Comparison of ENCODE assay signal across 8 mouse cellular contexts in genomic region chr10:116330961-116331510, GRCm38 (mm10). TPM values are rescaled to one million over a fixed set of nuclear protein-coding genes. Genes with fewer than 3 reads are reported as not detected.
DNase-seq lines count a peak whose midpoint lies in the region; ATAC-seq and TF ChIP-seq lines count a peak whose summit lies in the region.

No protein-coding gene starts in this region.

- no peak overlapping the region for H3K9ac ChIP-seq in kidney, embryonic 14.5 days (ENCODE audit: low read depth, low read length)
- H3K9ac ChIP-seq in intestine, embryonic 14.5 days (ENCODE audit: low read length) = no peak overlapping the region
- H3K9ac ChIP-seq in neural tube, embryonic 12.5 days = no peak overlapping the region

- no peak for TF ChIP-seq POLR2A in kidney, adult 2 months (IDR thresholded peaks at IDR 0.05; ENCODE audit: low read depth, low read length)

- peak overlapping the region; percentile 17; the same call in 1 of the 2 replicates for H3K4me3 ChIP-seq in kidney, embryonic 14.5 days (ENCODE audit: low read length)
- peak overlapping the region; percentile 16 for H3K4me3 ChIP-seq in intestine, embryonic 14.5 days (ENCODE audit: low read depth, low read length)
- no peak overlapping the region for H3K4me3 ChIP-seq in neural tube, embryonic 12.5 days
- no peak overlapping the region for H3K4me3 ChIP-seq in kidney, adult 2 months (ENCODE audit: insufficient read depth, low read depth, low read length)

- 28% methylated on average over 23 of the region's 23 CpGs for WGBS in kidney, embryonic 14.5 days
- WGBS in intestine, embryonic 14.5 days = 24% methylated on average over 23 of the region's 23 CpGs
- 28% methylated on average over 23 of the region's 23 CpGs for WGBS in neural tube, embryonic 12.5 days
- 35% methylated on average over 23 of the region's 23 CpGs for WGBS in kidney, adult 2 months

- no peak overlapping the region for H3K27ac ChIP-seq in kidney, embryonic 14.5 days (ENCODE audit: low read depth, low read length)
- no peak overlapping the region for H3K27ac ChIP-seq in intestine, embryonic 14.5 days (ENCODE audit: low read depth)
- H3K27ac ChIP-seq in neural tube, embryonic 12.5 days = no peak overlapping the region
- H3K27ac ChIP-seq in kidney, adult 2 months (ENCODE audit: insufficient read depth, low read depth, low read length) = no peak overlapping the region

- no peaks in the 10 kb centered on the region for H3K4me1 ChIP-seq in kidney, embryonic 14.5 days (ENCODE audit: control insufficient read depth, insufficient read depth, low read length)
- no peaks in the 10 kb centered on the region for H3K4me1 ChIP-seq in intestine, embryonic 14.5 days (replicated peaks; ENCODE audit: control insufficient read depth, insufficient read depth, low read length)
- no peaks in the 10 kb centered on the region; the same call in 1 of the 2 replicates for H3K4me1 ChIP-seq in neural tube, embryonic 12.5 days
- no peaks in the 10 kb centered on the region for H3K4me1 ChIP-seq in kidney, adult 2 months (ENCODE audit: control insufficient read depth, insufficient read depth, low read length)

- H3K9me3 ChIP-seq in kidney, embryonic 14.5 days (ENCODE audit: control insufficient read depth, low read length) = peaks cover 2% of the 10 kb centered on the region; the same call in 1 of the 2 replicates
- 0 out of 2 replicates have a peak, but pooled peaks cover 3% of the 10 kb centered on the region for H3K9me3 ChIP-seq in intestine, embryonic 14.5 days (ENCODE audit: control insufficient read depth, low read length)
- H3K9me3 ChIP-seq in neural tube, embryonic 12.5 days = no peaks in the 10 kb centered on the region

- peak overlapping the region; percentile 34 for H3K4me2 ChIP-seq in kidney, embryonic 14.5 days (replicated peaks; ENCODE audit: low read depth, low read length)
- H3K4me2 ChIP-seq in intestine, embryonic 14.5 days (ENCODE audit: low read length) = peak overlapping the region; percentile 44
- peak overlapping the region; percentile 40 for H3K4me2 ChIP-seq in neural tube, embryonic 12.5 days (replicated peaks)

- TF ChIP-seq CTCF in kidney, adult 2 months (conservative IDR thresholded peaks at IDR 0.05; ENCODE audit: insufficient read depth, insufficient read length, low read depth, low read length) = no peak

- H3K27me3 ChIP-seq in kidney, embryonic 14.5 days (ENCODE audit: control insufficient read depth, insufficient read depth, low read length) = no peaks in the 10 kb centered on the region
- H3K27me3 ChIP-seq in intestine, embryonic 14.5 days (replicated peaks; ENCODE audit: control insufficient read depth, insufficient read depth, low read length) = no peaks in the 10 kb centered on the region
- H3K27me3 ChIP-seq in neural tube, embryonic 12.5 days (replicated peaks) = no peaks in the 10 kb centered on the region
- no peaks in the 10 kb centered on the region for H3K27me3 ChIP-seq in kidney, adult 2 months (replicated peaks; ENCODE audit: control insufficient read depth, insufficient read depth, low read length)

- no peak for DNase-seq in kidney, adult 9 months
- DNase-seq in cerebellum, postnatal 14 days = peak; percentile 18 to 30
- peak; percentile 63 for DNase-seq in intestine, embryonic 14.5 days (ENCODE audit: low spot score)
- DNase-seq in left cerebral cortex, adult 18-20 months (ENCODE audit: low spot score in 2 of 2) = no peak
- DNase-seq in layer of hippocampus, postnatal 36 days = no peak
- no peak for DNase-seq in kidney, adult 2 months

- ATAC-seq in kidney, embryonic 14.5 days (ENCODE audit: low FRiP score, low TSS enrichment) = no peak
- 0 out of 2 replicates have a peak, but pooled peaks have one; percentile 26 for ATAC-seq in intestine, embryonic 14.5 days (replicated peaks; ENCODE audit: low FRiP score, low TSS enrichment, low read depth)
- ATAC-seq in neural tube, embryonic 12.5 days (ENCODE audit: low FRiP score, low read depth) = no peak

- H3K36me3 ChIP-seq in kidney, embryonic 14.5 days (ENCODE audit: control insufficient read depth, insufficient read depth, low read length) = no peaks in the 10 kb centered on the region
- H3K36me3 ChIP-seq in intestine, embryonic 14.5 days (ENCODE audit: control insufficient read depth, insufficient read depth, low read length) = no peaks in the 10 kb centered on the region
- no peaks in the 10 kb centered on the region for H3K36me3 ChIP-seq in neural tube, embryonic 12.5 days
- H3K36me3 ChIP-seq in kidney, adult 2 months (ENCODE audit: control insufficient read depth, insufficient read depth, low read length) = no peaks in the 10 kb centered on the region

RNA-seq across cellular contexts. Expression of gene Ptprb, which starts 55.7 kb away (rescaled TPM):
- polyA plus RNA-seq in kidney, embryonic 14.5 days (2014; fragmentation: Nextera tagmentation; extraction: Ambion mirVana) = 4.4 and 6.3 TPM in 2 replicates
- 5.5 and 5.8 TPM in 2 replicates for polyA plus RNA-seq in intestine, embryonic 14.5 days (2014; fragmentation: Nextera tagmentation; extraction: Ambion mirVana)
- 3.8 and 4.3 TPM in 2 replicates for polyA plus RNA-seq in neural tube, embryonic 12.5 days (2016; fragmentation: Nextera tagmentation; extraction: Ambion mirVana)
- total RNA-seq in left cerebral cortex, adult 18-20 months (2021) = 10 to 100 TPM; 13.1 to 15.0 TPM
- 10 to 100 TPM; 15.0 to 15.2 TPM for total RNA-seq in layer of hippocampus, postnatal 36 days (2021)
- 11.2 and 12.5 TPM in 2 replicates for polyA plus RNA-seq in kidney, adult 2 months (2012; rRNA removed)

Comparison
In these comparisons a context has a peak if more than half of its experiments do, and no peak if none do; other contexts are left out.
1. H3K4me3 ChIP-seq: peak in kidney, embryonic 14.5 days (single experiment) and intestine, embryonic 14.5 days (single experiment); none in neural tube, embryonic 12.5 days (single experiment) and kidney, adult 2 months (single experiment).
2. DNase-seq: peak in cerebellum, postnatal 14 days (2 of 2) and intestine, embryonic 14.5 days (single experiment); none in kidney, adult 9 months (single experiment), left cerebral cortex, adult 18-20 months (0 of 2), layer of hippocampus, postnatal 36 days (0 of 2) and kidney, adult 2 months (single experiment).
3. Peak in every context shown above with its lines, with median percentiles within 50 percentile points of each other: H3K4me2 ChIP-seq.